15 mouse cellular contexts compared by ENCODE assay signal in the genomic region with DNA sequence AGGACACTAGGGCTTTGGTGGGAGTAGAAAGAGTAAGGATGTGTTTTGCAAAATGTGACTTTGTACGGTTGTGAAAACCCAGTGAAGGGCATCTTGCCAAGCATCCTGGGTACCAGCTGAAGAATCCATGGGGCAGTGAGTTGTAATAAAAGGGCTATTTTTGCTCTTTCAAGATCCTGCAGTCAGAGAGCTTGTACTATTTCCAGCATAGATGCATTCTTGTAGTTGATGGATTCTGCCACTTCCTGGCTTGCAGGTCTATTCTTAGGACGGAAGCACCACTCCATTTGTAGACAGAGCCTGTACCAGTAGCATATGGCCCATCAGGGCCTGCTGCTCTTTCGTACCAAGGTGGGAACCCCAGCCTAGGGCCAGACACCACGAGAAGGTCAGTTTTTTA. TPM values are rescaled to one million over a fixed set of nuclear protein-coding genes. Genes with fewer than 3 reads are reported as not detected.
DNase-seq lines count a peak whose midpoint lies in the region; ATAC-seq and TF ChIP-seq lines count a peak whose summit lies in the region.
"Had no signal": no experiment of that assay in that cellular context is flagged by ENCODE, and none has a peak within 500 bp of the region (broad histone marks: within the 10 kb centered on the region; RNA-seq: fewer than 3 reads in every experiment).

No protein-coding gene starts in this region.

- no peaks in the 10 kb centered on the region for H3K9me3 ChIP-seq in heart, embryonic 15.5 days (replicated peaks)
- H3K9me3 ChIP-seq: embryonic facial prominence, embryonic 15.5 days; G1E; limb, embryonic 13.5 days; neural tube, embryonic 13.5 days had no signal

- ATAC-seq in heart, embryonic 15.5 days (replicated peaks; ENCODE audit: insufficient number of reproducible peaks, insufficient read depth, low FRiP score, low read depth) = 0 out of 2 replicates have a peak, but pooled peaks have one; percentile 28

- 38% methylated on average over 4 of the region's 4 CpGs for WGBS in heart, embryonic 15.5 days
- 63% methylated on average over 4 of the region's 4 CpGs for WGBS in lung, adult 2 months

- H3K9ac ChIP-seq in heart, embryonic 15.5 days = no peak overlapping the region
- H3K9ac ChIP-seq: embryonic facial prominence, embryonic 15.5 days; limb, embryonic 13.5 days; neural tube, embryonic 13.5 days had no signal

- no peak for TF ChIP-seq POLR2A in lung, adult 2 months (IDR thresholded peaks at IDR 0.05; ENCODE audit: borderline replicate concordance, extremely low read depth, low read depth, low read length)

- H3K4me3 ChIP-seq in heart, embryonic 15.5 days = no peak overlapping the region
- H3K4me3 ChIP-seq in lung, adult 2 months (replicated peaks; ENCODE audit: extremely low read depth, low read depth, low read length) = no peak overlapping the region
- H3K4me3 ChIP-seq: embryonic facial prominence, embryonic 15.5 days; left cerebral cortex, adult 2 months; limb, embryonic 13.5 days; neural tube, embryonic 13.5 days had no signal

- no peaks in the 10 kb centered on the region for H3K27me3 ChIP-seq in heart, embryonic 15.5 days
- H3K27me3 ChIP-seq: embryonic facial prominence, embryonic 15.5 days; limb, embryonic 13.5 days; neural tube, embryonic 13.5 days had no signal

- peaks cover 75% of the 10 kb centered on the region for H3K4me1 ChIP-seq in heart, embryonic 15.5 days (replicated peaks)
- H3K4me1 ChIP-seq in lung, adult 2 months (ENCODE audit: control insufficient read depth, insufficient read depth, low read length) = no peaks in the 10 kb centered on the region; the same call in 1 of the 2 replicates

- DNase-seq in heart, postnatal 14 days = no peak
- peak; percentile 85 for DNase-seq in brain, adult 2 months (ENCODE audit: low read depth, low spot score)
- peak; percentile 35 for DNase-seq in cerebellum, adult 11 months
- peak; percentile 60 to 79 for DNase-seq in cerebellum, postnatal 25 days
- no peak for DNase-seq in lung, adult 2 months
- DNase-seq in urinary bladder, postnatal 4 days (ENCODE audit: low spot score in 2 of 2) = no peak
- DNase-seq: gastrocnemius, postnatal 36 days; lung, postnatal 10 days; thymus, adult 18-20 months had no signal

- TF ChIP-seq CTCF in lung, adult 2 months (IDR thresholded peaks at IDR 0.05; ENCODE audit: insufficient read depth, low read length) = no peak

- H3K4me2 ChIP-seq in heart, embryonic 15.5 days = no peak overlapping the region
- H3K4me2 ChIP-seq: embryonic facial prominence, embryonic 15.5 days; limb, embryonic 13.5 days; neural tube, embryonic 13.5 days had no signal

- peaks cover 6% of the 10 kb centered on the region; the same call in 1 of the 2 replicates for H3K36me3 ChIP-seq in heart, embryonic 15.5 days
- H3K36me3 ChIP-seq: embryonic facial prominence, embryonic 15.5 days; limb, embryonic 13.5 days; neural tube, embryonic 13.5 days had no signal

- H3K27ac ChIP-seq in heart, embryonic 15.5 days = peak overlapping the region; percentile 96
- H3K27ac ChIP-seq: embryonic facial prominence, embryonic 15.5 days; left cerebral cortex, adult 2 months; limb, embryonic 13.5 days; neural tube, embryonic 13.5 days had no signal

- intact Hi-C loops in heart, postnatal 14 days (cut with DNase I) = no loop called here

RNA-seq across cellular contexts. Expression of a gene that starts 21.5 kb away (rescaled TPM):
- polyA plus RNA-seq in heart, embryonic 15.5 days (2015; fragmentation: Nextera tagmentation; extraction: Ambion mirVana) = 180 and 185 TPM in 2 replicates
- total RNA-seq in heart, postnatal 14 days (2021) = 100 to 1,000 TPM; 166 to 175 TPM
- 21.9 and 30.8 TPM in 2 replicates for polyA plus RNA-seq in lung, adult 2 months (2012; rRNA removed)

Comparison
In these comparisons a context has a peak if more than half of its experiments do, and no peak if none do; other contexts are left out.
1. DNase-seq: peak in brain, adult 2 months (single experiment), cerebellum, adult 11 months (single experiment) and cerebellum, postnatal 25 days (2 of 2); none in heart, postnatal 14 days (0 of 2), lung, adult 2 months (single experiment) and urinary bladder, postnatal 4 days (0 of 2).